Mouse (Mus musculus) mouse embryonic stem cell (cell line): ENCODE results near the gene Gngt2.

ENCODE experiments used
- in situ Hi-C, 2 experiments: fragments of 300-500 bp; cut with MboI; formaldehyde crosslinking; loops; 1 replicate in 1 of 2; 3 replicates in 1 of 2; pipeline ENCODE4 v1.14.3; 2019 to 2020; ENCODE audit warnings: low sequenced_read_pairs in 2 of 2, low pct_unique_long_range_greater_than_20kb in 1 of 2, mixed read lengths in 1 of 2; ENCODE audit not compliant: unreplicated experiment in 1 of 2

Gene Gngt2

DNA sequence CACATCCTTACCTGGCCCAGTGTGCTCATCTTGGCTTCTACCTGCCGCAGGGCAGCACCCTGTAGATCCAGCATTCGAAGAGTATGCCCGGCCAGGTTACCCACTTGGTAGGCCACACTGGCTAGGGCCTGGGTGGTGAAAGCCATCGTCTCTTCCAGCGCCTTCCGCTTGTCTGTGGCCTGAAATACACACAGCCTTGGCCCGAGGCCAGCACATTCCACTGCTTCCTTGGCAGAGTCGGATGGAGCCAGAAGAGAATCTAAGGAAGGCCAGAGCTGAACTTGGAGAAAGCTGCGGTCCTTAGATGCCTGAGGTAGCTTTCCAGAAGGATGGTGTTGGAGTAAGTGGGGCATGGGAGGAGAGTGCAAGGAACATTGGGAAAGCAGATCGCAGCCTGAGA, at the start of gene Gngt2:
Gene Gngt2 (plus strand): TSS at position 158 of the 400 bp plus-strand sequence.
- in situ Hi-C loops = no loop called here

DNA sequence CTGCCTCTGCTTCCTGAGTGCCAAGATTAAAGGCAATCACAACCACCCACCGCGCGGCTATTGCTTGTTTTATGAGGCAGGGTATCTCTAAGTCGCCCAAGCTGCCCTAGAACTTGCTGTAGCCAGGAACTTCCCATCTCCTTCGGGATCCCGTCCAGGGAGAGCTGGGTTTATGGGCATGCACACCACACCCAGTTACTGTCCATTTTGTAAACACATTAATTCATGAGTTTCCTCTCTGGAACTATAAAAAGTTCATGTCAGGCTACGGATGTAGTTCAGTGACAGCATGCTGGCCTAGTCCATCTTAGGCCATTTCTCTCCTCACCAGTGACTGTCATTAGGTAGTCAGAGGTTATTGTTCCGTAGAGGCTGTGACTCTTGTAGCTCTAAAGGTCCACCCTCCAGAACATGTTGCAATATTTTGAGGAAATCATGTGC, 47.5 kb upstream of the Gngt2 start:
- in situ Hi-C loops = loop anchor here in 1 of 2 experiments (10.0 kb wide), 1 partner anchor 145 kb away; no protein-coding TSS in a partner anchor

- in situ Hi-C loops = no loop called here
Observed at GRCm38 (mm10) chr11:95791787-95792186, 45.2 kb upstream of the Gngt2 start.

DNA sequence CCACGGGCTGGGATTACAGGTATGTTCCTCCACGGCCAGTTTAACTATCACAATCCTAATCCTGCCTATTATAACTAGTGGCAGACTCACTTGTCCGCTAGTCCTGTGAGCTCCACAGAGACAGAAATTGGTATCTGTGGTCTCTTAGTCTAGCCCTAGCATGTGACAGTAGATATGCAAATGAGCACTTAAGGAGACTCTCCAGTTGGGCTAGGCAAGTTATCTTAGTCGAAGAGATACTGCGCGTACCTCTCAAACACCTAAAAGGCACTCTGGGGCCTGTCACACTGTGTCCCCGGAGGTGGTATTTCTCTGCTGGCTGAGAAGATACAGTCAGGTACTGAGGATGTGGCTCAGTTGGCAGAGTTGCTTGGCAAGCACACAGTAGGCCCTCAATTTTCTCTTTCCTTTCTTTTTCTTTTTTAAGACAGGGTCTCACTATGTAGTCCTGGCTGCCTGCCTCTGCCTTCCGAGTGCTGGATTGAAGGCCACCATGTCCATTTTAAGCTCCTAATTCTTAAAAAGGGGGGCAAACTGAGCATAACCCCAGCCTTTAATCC, 44.0 kb upstream of the Gngt2 start:
- in situ Hi-C loops = no loop called here

GRCm38 (mm10) chr11:95794201-95794600, 42.8 kb upstream of the Gngt2 start:
- in situ Hi-C loops = no loop called here

DNA sequence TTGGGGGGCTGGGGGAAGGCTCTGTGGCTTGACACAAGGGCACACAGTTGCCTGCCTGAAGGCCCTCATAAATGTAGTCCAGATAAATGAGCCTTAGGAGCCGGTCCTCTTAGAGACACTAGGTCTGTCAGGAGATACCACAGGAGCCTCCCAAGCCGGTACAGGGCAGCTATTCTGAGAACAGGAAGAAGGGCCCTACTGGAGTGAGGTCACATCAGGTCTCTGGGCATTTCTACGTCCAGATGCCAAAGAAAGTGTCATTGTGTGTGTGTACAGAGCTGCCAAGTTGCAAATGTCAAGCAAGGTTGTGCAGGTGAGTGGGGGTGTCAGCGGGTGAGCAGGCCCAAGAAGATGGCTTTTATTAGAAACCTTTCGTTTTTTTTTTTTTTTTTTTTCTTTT, 41.4 kb upstream of the Gngt2 start:
- in situ Hi-C loops = no loop called here

GRCm38 (mm10) chr11:95805010-95805409, 32.0 kb upstream of the Gngt2 start:
- in situ Hi-C loops = no loop called here

GRCm38 (mm10) chr11:95805527-95805926, 31.5 kb upstream of the Gngt2 start:
- in situ Hi-C loops = no loop called here

- in situ Hi-C loops = no loop called here
Observed at GRCm38 (mm10) chr11:95807884-95808283, 29.1 kb upstream of the Gngt2 start.

DNA sequence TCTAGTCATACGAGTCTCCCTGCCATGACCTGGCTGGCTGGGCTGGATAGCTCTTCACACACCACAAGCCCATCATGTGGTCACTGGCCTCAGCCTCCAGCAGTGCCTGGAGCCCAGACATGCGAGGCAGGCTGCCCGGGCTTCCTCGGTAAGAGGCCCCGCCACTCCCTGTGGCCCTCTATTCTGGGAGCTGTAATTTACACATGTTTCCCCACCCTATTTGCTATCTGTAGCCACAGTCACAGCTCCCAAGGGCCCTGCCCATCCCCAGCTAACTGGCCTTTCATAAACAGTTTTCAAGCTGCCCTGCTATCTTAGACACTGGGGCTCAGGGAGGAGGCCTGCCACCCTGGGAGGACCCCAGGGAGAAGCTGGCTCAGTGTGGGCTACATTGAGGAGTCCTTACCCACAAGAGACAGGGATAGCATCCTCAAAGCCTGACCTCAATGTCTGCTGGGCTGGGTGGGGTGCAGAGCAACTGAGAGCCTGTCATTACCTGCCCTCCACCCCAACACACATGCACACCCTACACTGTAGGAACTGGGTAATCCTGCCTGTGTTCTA, 28.5 kb upstream of the Gngt2 start:
- in situ Hi-C loops = no loop called here

DNA sequence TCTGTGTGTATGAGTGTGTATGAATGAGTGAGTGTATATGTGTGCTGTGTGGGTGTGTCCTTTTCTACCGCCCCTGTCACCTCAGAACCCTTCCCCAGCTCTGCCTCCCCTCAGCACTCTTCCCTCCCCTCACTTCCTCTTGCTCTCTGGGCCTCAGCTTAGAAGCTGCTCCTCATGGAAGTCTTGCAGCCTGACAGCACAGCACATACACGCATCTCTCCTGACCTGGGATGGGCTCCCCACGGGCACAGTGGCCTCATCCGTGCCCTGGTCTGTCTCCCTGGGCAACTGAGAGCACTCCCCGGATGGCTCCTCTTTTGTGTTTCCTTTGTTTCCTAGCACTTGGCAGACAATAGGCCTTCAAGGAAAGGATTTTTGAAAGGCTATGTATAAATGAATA, 27.4 kb upstream of the Gngt2 start:
- in situ Hi-C loops = no loop called here

DNA sequence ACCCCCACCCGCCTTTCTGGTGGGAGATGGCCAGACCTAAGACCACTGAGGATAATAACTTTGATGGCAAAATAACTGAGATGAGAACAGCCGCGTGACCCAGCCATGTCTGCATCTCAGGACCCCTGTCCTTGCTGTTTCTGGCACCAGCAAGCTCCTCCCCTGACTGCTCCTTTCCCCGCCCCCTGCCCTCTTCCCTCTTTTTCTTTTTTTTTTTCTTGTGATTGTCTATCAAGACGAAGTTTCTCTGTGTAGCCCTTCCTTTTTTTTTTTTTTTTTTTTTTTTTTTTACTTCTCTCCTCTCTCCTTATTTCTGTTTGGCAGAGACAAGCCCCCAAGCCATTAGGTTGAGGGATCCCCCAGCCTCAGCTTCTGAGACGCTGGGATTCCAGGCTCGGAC, 26.2 kb upstream of the Gngt2 start:
- in situ Hi-C loops = no loop called here

- in situ Hi-C loops = no loop called here
Observed at GRCm38 (mm10) chr11:95811741-95812140, 25.3 kb upstream of the Gngt2 start.

DNA sequence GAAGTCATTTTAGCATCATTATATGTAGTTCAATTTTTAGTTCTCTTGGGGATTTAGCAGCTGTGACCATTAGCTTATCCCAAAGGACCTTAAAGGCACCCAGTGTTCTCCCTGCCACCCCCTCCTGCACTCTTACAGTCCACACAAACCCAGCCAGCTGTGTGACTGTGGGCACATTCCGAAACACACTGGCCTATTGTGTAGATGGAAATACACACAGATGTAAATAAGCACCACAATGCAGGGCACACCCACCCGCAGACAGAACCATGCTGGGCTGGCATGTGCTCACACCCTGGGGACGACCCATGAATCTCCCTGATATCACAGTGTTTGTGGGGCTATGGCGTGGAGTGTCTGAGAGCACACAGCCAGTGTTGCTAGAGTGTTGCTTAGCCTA, 24.8 kb upstream of the Gngt2 start:
- in situ Hi-C loops = no loop called here

- in situ Hi-C loops = no loop called here
Observed at GRCm38 (mm10) chr11:95814101-95814500, 22.9 kb upstream of the Gngt2 start.

- in situ Hi-C loops = no loop called here
Observed at GRCm38 (mm10) chr11:95814857-95815256, 22.2 kb upstream of the Gngt2 start.

DNA sequence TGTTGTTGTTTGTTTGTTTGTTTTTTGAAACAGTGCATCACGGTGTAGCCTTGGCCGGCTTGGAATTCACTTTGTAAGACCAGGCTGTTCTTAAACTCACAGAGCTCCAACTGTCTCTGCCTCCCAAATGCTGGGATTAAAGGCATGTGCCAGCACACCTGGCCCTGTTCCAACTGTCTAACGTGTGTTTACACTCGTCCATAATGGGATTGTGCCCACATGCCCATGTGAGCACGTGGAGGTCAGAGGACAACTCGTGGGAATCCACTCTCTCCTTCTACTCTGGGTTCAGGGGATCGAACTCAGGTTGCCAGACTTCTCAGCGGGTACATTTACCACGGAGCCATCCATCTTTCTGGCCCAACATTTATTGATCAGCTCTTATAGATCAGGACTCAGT, 21.6 kb upstream of the Gngt2 start:
- in situ Hi-C loops = no loop called here

DNA sequence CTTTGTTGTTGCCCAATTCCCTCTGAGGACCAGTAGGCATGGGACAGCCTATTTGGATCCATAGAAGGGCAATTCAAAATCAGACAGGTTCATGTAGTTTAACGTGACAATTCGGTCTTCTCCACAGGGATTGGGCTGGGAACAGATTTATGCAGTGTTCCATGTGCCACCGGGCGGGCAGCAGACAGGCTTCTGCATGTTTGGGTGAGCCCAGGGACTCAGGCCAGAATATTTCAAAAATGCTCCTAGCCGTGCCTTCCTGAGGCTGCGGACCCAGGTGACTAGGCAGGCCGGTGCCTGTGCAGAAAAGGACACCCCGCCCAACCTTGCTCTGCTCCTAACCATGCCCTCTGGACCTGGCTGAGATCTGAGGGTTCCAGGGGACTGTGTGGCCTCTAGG, 17.9 kb upstream of the Gngt2 start:
- in situ Hi-C loops = no loop called here

DNA sequence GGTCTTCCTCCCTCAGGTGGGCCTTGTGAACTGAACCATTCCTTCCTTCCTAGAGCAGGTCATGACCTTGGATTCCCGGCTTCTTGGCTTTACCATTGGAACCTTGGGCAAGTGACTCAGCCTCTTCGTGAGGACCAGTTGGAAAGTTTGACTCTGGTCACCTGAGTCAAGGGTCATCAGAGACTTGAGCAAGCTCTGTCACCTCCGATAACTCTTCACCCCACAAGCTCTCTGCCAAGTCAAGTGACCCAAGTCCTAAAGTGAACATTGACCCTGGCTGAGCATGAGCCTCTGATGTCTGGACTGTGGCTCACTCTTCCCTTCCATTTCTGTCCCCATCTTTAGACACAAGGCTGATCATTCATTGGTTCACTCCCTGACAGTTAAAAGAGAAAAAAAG, 15.5 kb upstream of the Gngt2 start:
- in situ Hi-C loops = no loop called here

DNA sequence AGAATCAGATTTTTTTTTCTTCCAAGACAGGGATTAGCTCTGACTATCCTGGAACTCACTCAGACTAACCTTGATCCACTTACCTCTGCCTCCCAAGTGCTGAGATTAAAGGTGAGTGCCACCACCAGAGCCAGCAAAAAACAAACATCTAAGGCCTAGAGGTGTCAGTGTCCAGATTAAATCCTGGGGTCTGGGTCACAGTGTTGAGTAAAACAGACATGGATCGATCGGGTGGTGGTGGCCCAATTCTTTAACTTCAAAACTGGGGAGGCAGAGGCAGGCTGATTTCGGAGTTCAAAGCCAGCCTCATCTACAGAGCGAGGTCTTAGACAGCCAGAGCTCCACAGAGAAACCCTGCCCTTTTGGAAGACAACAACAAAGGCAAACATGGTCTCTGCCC, 14.6 kb upstream of the Gngt2 start:
- in situ Hi-C loops = no loop called here
